Mouse (Mus musculus) kidney, adult 11 months (tissue): Measurements from ENCODE around the gene Igfbp1.
A peak's percentile ranks its signal among the peaks of the same experiment; 100 is the strongest.

Source experiments
- DNase-seq: peaks from one replicate; pipeline ENCODE4 v3.0.0; 2022

The Igfbp1 gene

GRCm38 (mm10) chr11:7197491-7197941, at the start of gene Igfbp1:
Gene Igfbp1, plus strand, starts transcription at chr11:7197782.
- DNase-seq: peak; percentile 88

- no peak for DNase-seq
These were observed 49.6 kb upstream of the Igfbp1 start for GRCm38 (mm10) chr11:7147945-7148344.

- no peak for DNase-seq
These were observed 48.1 kb upstream of the Igfbp1 start for GRCm38 (mm10) chr11:7149471-7149870.

GRCm38 (mm10) chr11:7150511-7150910, 47.1 kb upstream of the Igfbp1 start:
- DNase-seq: no peak

DNA sequence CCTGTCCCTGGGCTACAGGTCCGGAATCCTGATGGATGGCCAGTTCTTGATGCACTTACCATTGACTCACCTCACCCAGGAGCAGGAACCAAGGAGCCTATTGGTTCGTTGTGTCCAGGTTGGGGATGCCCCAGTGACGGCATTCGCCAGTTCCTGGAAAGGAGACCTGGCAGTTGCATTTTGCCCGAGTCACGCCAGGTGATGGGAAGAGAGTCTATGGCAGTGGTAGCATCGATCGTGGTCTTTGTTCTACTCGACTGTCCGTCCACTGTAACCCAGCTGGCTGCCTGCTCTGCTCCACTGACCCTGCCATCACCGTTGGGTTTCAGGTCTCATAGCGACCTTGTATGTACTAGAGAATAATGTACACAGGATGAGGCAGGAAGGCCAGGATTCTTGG, 45.2 kb upstream of the Igfbp1 start:
- no peak for DNase-seq

DNA sequence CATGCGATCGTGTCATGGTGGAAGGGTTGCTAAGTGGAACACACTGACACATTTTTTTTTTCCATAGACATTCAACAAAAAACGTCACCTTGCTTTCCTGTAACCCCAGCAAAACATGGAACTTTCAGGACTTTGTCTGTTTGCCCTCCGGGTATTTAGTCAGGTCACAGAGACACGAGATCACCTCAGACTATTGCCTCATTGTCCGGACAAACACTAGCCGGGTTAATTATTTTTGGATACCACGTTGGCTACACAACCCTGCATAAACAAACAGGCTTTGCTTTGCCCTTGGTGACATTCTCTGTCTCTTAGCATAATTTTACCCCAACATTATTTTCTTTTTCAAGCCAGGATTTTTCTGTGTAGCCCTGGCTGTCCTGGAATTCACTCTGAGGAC, 44.5 kb upstream of the Igfbp1 start:
- peak; percentile 77 for DNase-seq

DNA sequence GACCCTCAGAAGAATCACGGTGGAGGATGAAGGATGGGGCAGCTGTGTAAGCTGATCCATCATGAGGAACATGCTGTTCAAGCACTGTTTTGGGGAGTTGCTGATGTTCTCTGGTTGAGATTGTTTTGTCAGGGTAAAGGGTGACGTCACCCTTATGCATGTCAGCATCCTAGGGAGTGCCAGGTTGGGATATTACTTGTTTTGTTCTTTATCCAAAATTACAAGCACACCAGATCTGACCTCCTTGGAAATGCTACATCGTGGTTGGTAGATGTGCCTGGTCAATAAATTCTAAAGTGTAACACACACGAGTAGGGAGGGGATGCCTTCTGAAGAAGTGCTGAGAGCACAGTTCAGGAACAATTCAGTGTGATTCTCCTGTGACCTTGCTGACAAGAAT, 41.2 kb upstream of the Igfbp1 start:
- DNase-seq: no peak

DNA sequence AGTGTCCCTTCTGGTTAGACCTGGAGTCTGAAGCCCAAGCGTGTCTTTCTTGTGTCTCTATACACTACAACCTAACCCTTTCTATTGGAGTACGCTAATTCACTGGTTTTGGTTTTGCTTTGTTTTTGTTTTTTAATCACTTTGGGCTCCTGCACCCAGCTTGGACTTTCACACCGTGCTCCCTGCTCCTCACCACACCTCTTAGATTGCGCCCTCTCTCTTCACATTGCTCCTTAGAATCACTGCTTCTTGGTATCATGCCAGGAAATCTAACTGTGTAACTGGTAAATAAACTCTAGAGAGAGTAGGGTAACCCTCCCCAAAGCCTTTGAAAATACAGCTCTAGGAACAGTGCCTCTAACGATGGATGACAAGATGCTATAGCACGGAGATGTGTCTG, 39.4 kb upstream of the Igfbp1 start:
- no peak for DNase-seq

GRCm38 (mm10) chr11:7160146-7160545, 37.4 kb upstream of the Igfbp1 start:
- DNase-seq: no peak

DNA sequence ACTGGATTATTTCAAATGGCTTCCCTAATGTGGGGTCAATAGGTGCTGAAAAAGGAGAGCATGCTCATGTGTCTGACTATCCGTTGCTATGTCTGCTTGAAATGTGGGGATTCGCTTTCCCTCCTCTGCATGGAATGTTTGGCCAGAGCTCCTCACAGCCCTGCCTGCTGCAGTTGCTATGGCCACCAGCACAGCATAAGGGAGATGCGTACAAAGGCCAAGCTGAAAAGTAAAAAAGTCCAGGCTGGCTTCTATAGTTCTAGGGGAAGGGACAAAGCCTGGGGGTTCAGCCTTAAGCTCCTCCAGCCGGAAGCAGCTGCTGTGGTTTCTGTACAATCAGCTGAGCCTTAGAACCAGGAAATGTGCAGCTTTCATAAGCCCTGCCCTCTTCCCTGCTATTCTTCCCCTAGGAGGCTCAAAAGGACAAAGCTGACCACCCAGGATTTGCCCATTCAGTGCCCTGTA, 36.9 kb upstream of the Igfbp1 start:
- no peak for DNase-seq

DNA sequence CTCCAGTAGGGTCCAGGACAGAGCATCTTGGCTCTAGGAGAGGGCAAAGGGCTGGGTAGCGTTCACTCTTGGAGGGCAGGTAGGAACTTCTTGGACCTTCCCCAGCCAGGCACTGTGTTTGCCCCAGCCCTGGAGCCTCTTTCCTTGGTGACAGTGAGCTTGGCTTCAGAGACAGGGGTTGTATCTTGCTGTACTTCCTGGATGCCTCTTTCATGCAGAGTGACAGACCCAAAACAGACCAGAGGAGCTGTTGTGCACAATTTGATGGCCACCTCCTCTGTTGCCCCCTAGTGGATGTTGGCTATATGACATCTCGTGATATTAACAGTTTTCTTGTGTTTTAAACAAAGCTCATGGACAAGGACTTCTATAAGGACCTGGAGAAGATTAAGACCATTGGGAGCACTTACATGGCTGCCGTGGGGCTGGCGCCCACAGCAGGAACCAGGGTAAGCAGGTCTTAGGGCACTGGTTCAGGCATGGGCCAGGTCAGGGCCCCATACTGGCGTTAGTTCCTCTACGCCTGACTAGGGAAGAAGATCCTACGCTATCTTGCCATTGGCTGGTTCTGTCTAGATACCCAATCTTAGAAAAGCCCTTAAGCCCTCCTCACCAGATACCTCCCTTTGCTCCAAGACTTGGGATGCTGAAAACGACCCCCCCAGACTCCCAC, 35.9 kb upstream of the Igfbp1 start:
- DNase-seq: no peak

- no peak for DNase-seq
These were observed 33.2 kb upstream of the Igfbp1 start for GRCm38 (mm10) chr11:7164416-7164815.

DNA sequence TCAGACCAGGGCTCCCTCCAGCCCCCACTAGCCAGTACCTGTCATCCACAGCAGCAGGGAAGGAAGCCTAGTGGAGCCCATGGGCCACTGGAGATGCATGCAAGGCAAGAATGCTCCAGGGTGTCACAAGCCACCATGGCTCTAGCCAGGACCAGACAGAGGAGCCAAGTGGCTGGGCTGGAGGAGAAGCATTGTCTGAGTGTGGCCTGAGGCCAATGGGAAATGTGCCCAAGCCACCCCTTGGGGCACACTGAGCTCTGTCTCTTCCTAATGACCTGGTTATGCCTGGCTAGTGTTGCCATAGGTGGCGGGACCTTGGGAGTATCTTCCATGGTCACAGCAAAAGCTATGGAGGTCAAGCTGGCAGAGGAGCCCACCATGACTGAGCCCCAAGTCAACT, 27.9 kb upstream of the Igfbp1 start:
- DNase-seq: no peak

DNA sequence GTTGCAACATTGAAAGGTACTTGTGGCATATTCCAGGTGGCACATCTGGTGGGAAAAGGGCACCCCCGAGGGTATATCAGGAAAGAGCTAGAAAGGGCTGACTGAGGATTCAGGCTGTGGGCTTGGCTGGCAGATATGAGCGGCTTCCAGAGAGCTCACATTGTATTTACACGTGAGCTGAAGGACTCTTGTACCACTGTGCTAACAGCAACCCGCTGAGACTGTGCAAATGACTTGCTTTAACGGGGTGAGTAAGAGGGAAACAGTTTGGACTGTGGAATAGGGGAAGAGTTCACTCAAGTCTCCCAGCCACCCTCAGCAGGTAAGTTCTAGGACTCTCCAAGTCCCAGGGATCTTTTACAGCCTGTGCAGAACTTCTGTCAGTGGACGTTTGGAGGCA, 23.9 kb upstream of the Igfbp1 start:
- DNase-seq: peak; percentile 80

DNA sequence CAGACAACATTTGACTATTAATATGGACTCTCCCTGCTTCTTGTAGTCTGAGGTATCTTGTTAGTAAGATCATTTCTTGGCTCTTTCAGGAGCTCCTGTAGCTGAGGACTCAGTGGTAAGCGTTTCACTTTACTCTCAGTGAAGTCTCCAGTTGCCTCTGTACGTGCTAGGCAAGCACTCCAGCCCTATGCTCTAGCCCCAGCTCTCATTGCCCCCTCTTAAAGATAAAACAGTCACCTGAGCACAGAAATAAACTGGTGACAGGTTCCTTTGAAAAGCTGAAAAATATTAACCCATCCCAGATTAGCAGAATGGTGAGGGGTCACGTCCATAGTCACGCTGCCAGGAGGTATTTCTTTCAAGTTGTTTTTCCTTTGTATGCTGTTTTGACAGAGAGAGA, 18.9 kb upstream of the Igfbp1 start:
- DNase-seq: no peak

DNA sequence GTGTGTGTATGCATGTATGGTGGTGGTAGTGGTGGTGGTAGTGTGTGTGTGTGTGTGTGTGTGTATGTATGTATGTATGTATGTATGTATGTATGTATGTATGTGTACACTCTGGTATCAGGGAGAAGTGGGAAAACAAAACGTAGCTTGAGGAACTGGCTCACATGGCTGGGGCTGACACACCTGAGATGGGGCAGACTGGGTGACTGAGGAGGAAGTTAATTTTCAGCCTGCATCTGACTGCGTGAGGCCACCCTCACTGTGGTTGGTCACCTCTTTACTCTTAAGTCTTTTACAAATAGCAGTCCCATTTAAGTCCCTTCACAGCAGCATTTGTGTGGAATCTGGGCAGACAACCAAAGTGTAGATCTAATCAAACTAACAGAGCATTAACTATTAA, 18.3 kb upstream of the Igfbp1 start:
- no peak for DNase-seq

- no peak for DNase-seq
These were observed 15.1 kb upstream of the Igfbp1 start for GRCm38 (mm10) chr11:7182409-7183042.

GRCm38 (mm10) chr11:7184420-7184819, 13.2 kb upstream of the Igfbp1 start:
- DNase-seq: no peak

- no peak for DNase-seq
These were observed 10.1 kb upstream of the Igfbp1 start for GRCm38 (mm10) chr11:7187472-7187871.

DNA sequence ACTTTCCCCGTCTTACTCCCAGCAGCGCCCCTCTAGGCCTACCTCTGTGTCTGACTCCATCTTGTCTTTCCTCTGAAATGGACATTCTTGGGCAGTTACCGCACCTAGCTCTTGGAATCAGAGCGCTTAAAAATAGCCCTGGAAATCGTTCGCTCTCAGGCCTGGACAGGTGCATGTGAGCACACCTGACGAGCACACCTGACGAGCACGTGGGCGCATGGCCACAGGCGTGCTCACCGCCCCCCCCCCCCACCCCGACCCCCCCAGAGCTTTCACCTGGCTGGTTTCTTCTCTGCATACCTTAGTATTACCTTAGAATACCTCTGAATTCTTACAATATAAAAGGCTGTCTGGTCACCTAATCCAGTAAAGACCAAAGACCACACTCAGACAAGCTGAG, 9.1 kb upstream of the Igfbp1 start, which contains the start of gene Gm11985:
TSS of gene Gm11985 (minus strand) at position 101 of the 400 bp plus-strand sequence.
- DNase-seq: no peak

GRCm38 (mm10) chr11:7192710-7193109, 4.9 kb upstream of the Igfbp1 start:
- no peak for DNase-seq

GRCm38 (mm10) chr11:7193134-7193533, 4.4 kb upstream of the Igfbp1 start:
- DNase-seq: no peak

GRCm38 (mm10) chr11:7194432-7195311, 2.9 kb upstream of the Igfbp1 start:
- DNase-seq: no peak

GRCm38 (mm10) chr11:7195312-7195685, 2.3 kb upstream of the Igfbp1 start:
- no peak for DNase-seq
